Mouse (Mus musculus): ENCODE results near the gene Invs. TPM values are rescaled to one million over a fixed set of nuclear protein-coding genes. Genes with fewer than 3 reads are reported as not detected.

Gene Invs
- polyA plus RNA-seq (2014; fragmentation: Nextera tagmentation; extraction: Ambion mirVana) = 5.8 and 9.0 TPM in 2 replicates

DNA sequence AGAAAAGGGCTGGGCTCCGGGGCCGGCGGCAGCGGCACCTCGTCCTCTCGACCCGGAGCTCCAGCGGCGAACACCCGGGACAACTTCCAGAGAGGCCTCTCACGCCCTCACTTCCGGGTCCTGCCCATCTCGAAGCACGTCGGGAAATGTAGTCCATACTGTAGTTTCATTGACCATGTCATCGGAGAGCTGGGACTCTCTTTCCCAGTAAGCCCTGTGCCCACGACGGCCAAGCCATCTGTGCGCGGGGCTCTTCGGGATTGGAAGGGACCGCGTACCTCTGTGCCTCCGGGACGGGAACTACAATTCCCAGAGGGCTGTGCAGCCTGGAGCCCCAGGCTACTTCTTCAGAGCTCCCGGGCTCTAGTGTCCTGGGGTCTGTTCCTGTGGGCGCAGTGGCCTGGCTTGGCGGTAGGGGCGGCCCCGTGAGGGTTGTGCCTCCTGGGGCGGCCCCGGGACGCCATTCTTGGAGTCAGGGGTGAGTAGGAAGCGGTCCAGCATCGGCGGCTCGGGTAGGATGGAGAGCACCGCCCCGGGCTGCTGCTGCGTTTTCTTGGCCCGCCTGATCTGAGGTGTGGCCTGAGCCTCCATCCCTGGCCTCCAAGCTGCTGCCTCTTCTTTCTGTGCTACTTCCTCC is at the start of gene Invs, which contains the start of gene Erp44:
Gene Invs, plus strand, starts transcription at position 263 of the 637 bp plus-strand sequence.
Gene Erp44, minus strand, starts transcription at position 61 of the 637 bp plus-strand sequence.
- peak within 1 kb of the TSS; percentile 87 for H3K9ac ChIP-seq (ENCODE audit: low read depth, low read length)
- H3K9me3 ChIP-seq (ENCODE audit: control insufficient read depth, low read length) = no peaks in the 10 kb centered on the region
- H3K4me2 ChIP-seq (ENCODE audit: low read depth, low read length) = peak within 1 kb of the TSS; percentile 78
- peak within 1 kb of the TSS; percentile 86 for H3K4me3 ChIP-seq (ENCODE audit: low read depth, low read length)
- H3K4me1 ChIP-seq (ENCODE audit: control insufficient read depth, insufficient read depth, low read length) = peaks cover 7% of the 10 kb centered on the region; the same call in 1 of the 2 replicates
- peak within 1 kb of the TSS; percentile 81 for H3K27ac ChIP-seq (replicated peaks; ENCODE audit: low read depth, low read length)
- DNase-seq (ENCODE audit: low spot score) (peak; percentile 99), ATAC-seq (ENCODE audit: low read depth) (peak; percentile 100)
- 0% methylated on average over 32 of the region's 41 CpGs for WGBS
- peaks cover under 1% of the 10 kb centered on the region; the same call in 1 of the 2 replicates for H3K36me3 ChIP-seq (ENCODE audit: control insufficient read depth, insufficient read depth, low read length)
- no peaks in the 10 kb centered on the region for H3K27me3 ChIP-seq (replicated peaks; ENCODE audit: control insufficient read depth, insufficient read depth, low read length)

DNA sequence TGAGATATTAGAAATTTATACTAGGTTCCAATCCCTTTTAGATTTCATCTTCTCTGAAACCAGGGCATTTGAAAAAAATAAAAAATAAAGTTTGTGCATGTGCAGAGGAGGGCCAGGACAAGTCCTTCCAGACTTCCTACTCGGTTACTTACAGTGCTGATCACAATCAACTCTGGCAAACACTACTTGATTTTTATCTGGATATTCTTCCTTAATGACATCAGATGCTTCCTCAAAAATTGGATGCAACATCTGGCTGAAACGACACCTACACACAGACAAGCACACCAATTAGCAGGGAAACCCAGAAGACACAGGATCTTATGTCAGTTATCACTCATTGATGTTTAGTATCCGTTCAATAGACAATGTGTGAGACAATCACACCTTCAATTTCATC is 42.8 kb upstream of the Invs start:
- ATAC-seq (ENCODE audit: low read depth) (no peak), DNase-seq (ENCODE audit: low spot score) (no peak)
- no peak overlapping the region for H3K9ac ChIP-seq (ENCODE audit: low read depth, low read length)
- H3K27ac ChIP-seq (replicated peaks; ENCODE audit: low read depth, low read length) = no peak overlapping the region
- H3K4me2 ChIP-seq (ENCODE audit: low read depth, low read length) = no peak overlapping the region
- WGBS = 69% methylated on average over 3 of the region's 3 CpGs
- H3K9me3 ChIP-seq (ENCODE audit: control insufficient read depth, low read length) = no peaks in the 10 kb centered on the region
- H3K36me3 ChIP-seq (ENCODE audit: control insufficient read depth, insufficient read depth, low read length) = 0 out of 2 replicates have a peak, but pooled peaks cover 13% of the 10 kb centered on the region
- H3K4me1 ChIP-seq (ENCODE audit: control insufficient read depth, insufficient read depth, low read length) = no peaks in the 10 kb centered on the region
- no peaks in the 10 kb centered on the region for H3K27me3 ChIP-seq (replicated peaks; ENCODE audit: control insufficient read depth, insufficient read depth, low read length)
- no peak overlapping the region for H3K4me3 ChIP-seq (ENCODE audit: low read depth, low read length)

DNA sequence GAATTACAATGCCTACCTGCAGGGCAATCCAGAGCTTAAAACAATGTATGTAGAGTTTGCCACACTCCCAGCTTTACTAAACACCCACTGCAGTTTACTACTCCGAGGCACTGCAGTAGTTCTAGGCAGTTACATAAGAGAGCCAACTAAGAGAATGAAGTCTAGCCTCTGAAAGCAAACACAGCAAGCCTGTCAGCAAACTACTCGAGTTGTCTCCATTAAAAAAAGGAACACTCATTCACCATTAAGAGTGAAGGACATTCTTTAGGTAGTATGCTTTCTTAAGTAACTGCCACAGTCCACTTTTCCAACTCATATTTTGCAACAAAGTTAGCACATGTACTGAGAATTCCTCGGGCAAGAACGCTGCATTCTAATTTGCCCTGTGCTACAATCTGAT is 40.5 kb upstream of the Invs start:
- Histone ChIP-seq H3K4me3 (ENCODE audit: low read depth, low read length) (no peak overlapping the region), H3K36me3 (ENCODE audit: control insufficient read depth, insufficient read depth, low read length) (0 out of 2 replicates have a peak, but pooled peaks cover 13% of the 10 kb centered on the region), H3K4me1 (ENCODE audit: control insufficient read depth, insufficient read depth, low read length) (no peaks in the 10 kb centered on the region), H3K27me3 (replicated peaks; ENCODE audit: control insufficient read depth, insufficient read depth, low read length) (no peaks in the 10 kb centered on the region), H3K9me3 (ENCODE audit: control insufficient read depth, low read length) (no peaks in the 10 kb centered on the region), H3K27ac (replicated peaks; ENCODE audit: low read depth, low read length) (no peak overlapping the region), H3K9ac (ENCODE audit: low read depth, low read length) (no peak overlapping the region), H3K4me2 (ENCODE audit: low read depth, low read length) (no peak overlapping the region)
- 87% methylated on average over 4 of the region's 4 CpGs for WGBS
- DNase-seq (ENCODE audit: low spot score) (no peak), ATAC-seq (ENCODE audit: low read depth) (no peak)

DNA sequence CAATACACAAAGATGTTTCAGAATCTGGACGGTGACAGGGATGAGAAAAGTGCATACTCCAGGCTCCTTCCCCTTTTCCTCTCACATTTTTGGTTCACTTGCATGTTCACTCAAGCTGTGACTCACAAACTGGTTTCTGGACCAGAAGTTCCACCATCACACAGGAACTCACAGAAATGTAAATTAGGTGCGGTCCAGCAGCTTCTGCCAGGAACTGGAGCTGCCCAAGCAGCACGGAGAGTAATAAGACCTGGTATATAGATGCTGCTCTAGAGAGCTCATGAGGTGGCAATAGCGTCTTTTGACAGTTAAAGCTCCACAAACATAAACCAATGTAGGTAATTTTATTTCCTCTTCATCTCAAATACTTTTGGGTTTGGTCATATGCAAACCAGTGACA is 37.1 kb upstream of the Invs start:
- 81% methylated on average over 4 of the region's 4 CpGs for WGBS
- Histone ChIP-seq H3K4me3 (ENCODE audit: low read depth, low read length) (no peak overlapping the region), H3K27ac (replicated peaks; ENCODE audit: low read depth, low read length) (no peak overlapping the region), H3K4me2 (ENCODE audit: low read depth, low read length) (no peak overlapping the region), H3K27me3 (replicated peaks; ENCODE audit: control insufficient read depth, insufficient read depth, low read length) (no peaks in the 10 kb centered on the region), H3K36me3 (ENCODE audit: control insufficient read depth, insufficient read depth, low read length) (0 out of 2 replicates have a peak, but pooled peaks cover 3% of the 10 kb centered on the region), H3K4me1 (ENCODE audit: control insufficient read depth, insufficient read depth, low read length) (no peaks in the 10 kb centered on the region), H3K9me3 (ENCODE audit: control insufficient read depth, low read length) (no peaks in the 10 kb centered on the region), H3K9ac (ENCODE audit: low read depth, low read length) (no peak overlapping the region)
- ATAC-seq (ENCODE audit: low read depth) = no peak
- DNase-seq (ENCODE audit: low spot score) = no peak

DNA sequence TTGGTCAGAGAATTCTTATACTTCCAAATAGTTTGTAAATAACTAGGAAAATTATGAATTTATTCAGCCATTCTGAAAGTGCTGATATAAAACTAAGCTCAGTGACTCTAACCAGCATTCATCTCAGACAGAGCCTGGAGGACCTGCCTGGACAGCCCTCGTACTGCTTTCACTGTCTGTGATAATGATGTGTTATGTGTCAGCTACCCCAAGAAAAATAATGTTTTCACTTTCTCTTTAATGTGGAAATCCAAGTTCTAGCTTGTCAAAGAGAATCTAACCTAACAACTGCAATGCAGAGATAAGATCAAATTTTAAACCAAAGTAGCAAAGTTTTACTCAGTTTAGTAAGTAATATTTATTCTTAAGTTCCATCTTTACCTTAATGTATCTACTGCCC is 35.8 kb upstream of the Invs start:
- H3K27me3 ChIP-seq (replicated peaks; ENCODE audit: control insufficient read depth, insufficient read depth, low read length) = no peaks in the 10 kb centered on the region
- 65% methylated on average over 1 of the region's 1 CpGs for WGBS
- no peak for ATAC-seq (ENCODE audit: low read depth)
- H3K4me3 ChIP-seq (ENCODE audit: low read depth, low read length) = no peak overlapping the region
- no peak overlapping the region for H3K4me2 ChIP-seq (ENCODE audit: low read depth, low read length)
- DNase-seq (ENCODE audit: low spot score) = no peak
- no peaks in the 10 kb centered on the region for H3K9me3 ChIP-seq (ENCODE audit: control insufficient read depth, low read length)
- H3K36me3 ChIP-seq (ENCODE audit: control insufficient read depth, insufficient read depth, low read length) = 0 out of 2 replicates have a peak, but pooled peaks cover 3% of the 10 kb centered on the region
- H3K4me1 ChIP-seq (ENCODE audit: control insufficient read depth, insufficient read depth, low read length) = no peaks in the 10 kb centered on the region
- H3K9ac ChIP-seq (ENCODE audit: low read depth, low read length) = no peak overlapping the region
- no peak overlapping the region for H3K27ac ChIP-seq (replicated peaks; ENCODE audit: low read depth, low read length)

DNA sequence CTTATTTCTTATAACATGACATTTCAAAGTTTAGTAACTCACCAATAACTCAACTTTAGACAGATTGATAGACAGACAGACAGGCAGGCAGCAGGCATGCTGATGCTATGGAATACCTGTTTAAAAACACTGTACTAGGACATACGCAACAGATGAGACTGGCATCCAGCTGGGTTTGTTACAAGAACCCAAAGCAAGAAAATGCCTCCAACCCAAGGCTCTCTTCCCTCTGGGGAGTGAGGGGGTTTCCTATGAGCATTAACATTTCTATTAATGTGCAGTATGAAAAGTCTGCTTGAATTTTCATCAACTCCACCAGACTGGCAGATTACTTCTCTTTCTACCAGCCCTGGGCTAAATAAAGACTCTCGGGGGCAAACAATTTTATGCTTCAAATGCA is 35.3 kb upstream of the Invs start:
- WGBS = 69% methylated on average over 2 of the region's 2 CpGs
- 0 out of 2 replicates have a peak, but pooled peaks cover 3% of the 10 kb centered on the region for H3K36me3 ChIP-seq (ENCODE audit: control insufficient read depth, insufficient read depth, low read length)
- no peak for ATAC-seq (ENCODE audit: low read depth)
- H3K4me2 ChIP-seq (ENCODE audit: low read depth, low read length) = no peak overlapping the region
- H3K9ac ChIP-seq (ENCODE audit: low read depth, low read length) = no peak overlapping the region
- no peak overlapping the region for H3K27ac ChIP-seq (replicated peaks; ENCODE audit: low read depth, low read length)
- no peaks in the 10 kb centered on the region for H3K27me3 ChIP-seq (replicated peaks; ENCODE audit: control insufficient read depth, insufficient read depth, low read length)
- H3K4me3 ChIP-seq (ENCODE audit: low read depth, low read length) = no peak overlapping the region
- H3K9me3 ChIP-seq (ENCODE audit: control insufficient read depth, low read length) = no peaks in the 10 kb centered on the region
- DNase-seq (ENCODE audit: low spot score) = no peak
- H3K4me1 ChIP-seq (ENCODE audit: control insufficient read depth, insufficient read depth, low read length) = no peaks in the 10 kb centered on the region

DNA sequence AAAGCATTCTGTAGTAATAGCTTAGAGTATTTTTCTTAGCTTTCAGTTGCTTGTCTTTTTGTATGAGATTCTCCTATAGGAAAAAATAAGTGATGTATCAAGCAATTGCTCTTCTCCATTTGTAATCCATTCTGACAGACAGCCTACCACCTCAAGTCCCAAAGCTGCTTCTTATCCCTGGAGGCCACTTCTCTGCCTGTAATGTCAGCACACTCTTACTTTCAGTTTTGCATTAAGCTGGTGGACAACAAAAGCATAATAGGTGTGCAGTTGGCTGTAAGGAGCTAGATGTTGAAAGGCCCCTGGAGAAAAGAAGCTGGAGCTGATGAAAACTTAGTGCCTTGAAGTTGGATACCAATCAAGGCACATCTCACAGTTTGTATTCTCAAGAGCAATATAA is 26.3 kb upstream of the Invs start:
- peaks cover 6% of the 10 kb centered on the region; the same call in 1 of the 2 replicates for H3K4me1 ChIP-seq (ENCODE audit: control insufficient read depth, insufficient read depth, low read length)
- DNase-seq (ENCODE audit: low spot score) (peak; percentile 17), ATAC-seq (ENCODE audit: low read depth) (no peak)
- no peak overlapping the region for H3K4me3 ChIP-seq (ENCODE audit: low read depth, low read length)
- H3K4me2 ChIP-seq (ENCODE audit: low read depth, low read length) = no peak overlapping the region
- H3K27ac ChIP-seq (replicated peaks; ENCODE audit: low read depth, low read length) = no peak overlapping the region
- H3K9me3 ChIP-seq (ENCODE audit: control insufficient read depth, low read length) = no peaks in the 10 kb centered on the region
- no peaks in the 10 kb centered on the region for H3K36me3 ChIP-seq (ENCODE audit: control insufficient read depth, insufficient read depth, low read length)
- H3K27me3 ChIP-seq (replicated peaks; ENCODE audit: control insufficient read depth, insufficient read depth, low read length) = no peaks in the 10 kb centered on the region
- H3K9ac ChIP-seq (ENCODE audit: low read depth, low read length) = no peak overlapping the region

DNA sequence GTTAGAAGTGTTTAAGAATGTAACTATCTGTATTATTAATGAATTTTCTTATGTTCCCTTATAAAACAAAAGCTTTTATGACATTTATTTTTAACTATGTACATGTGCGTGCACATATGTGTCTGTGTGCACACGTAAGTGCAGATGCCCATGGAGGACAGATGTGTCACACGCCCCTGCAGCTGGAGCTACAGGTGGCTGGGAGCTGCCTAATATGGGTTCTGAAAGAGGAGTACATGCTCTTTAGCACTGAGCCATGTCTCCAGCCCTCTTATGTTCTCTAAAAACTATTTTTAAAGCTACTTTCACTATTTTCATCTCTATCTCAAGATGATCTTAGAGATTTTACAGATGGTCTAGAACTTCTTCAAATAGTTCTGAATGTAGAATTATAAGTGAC is 21.5 kb upstream of the Invs start:
- Histone ChIP-seq H3K9ac (ENCODE audit: low read depth, low read length) (no peak overlapping the region), H3K4me1 (ENCODE audit: control insufficient read depth, insufficient read depth, low read length) (peaks cover 6% of the 10 kb centered on the region; the same call in 1 of the 2 replicates), H3K9me3 (ENCODE audit: control insufficient read depth, low read length) (no peaks in the 10 kb centered on the region), H3K27me3 (replicated peaks; ENCODE audit: control insufficient read depth, insufficient read depth, low read length) (no peaks in the 10 kb centered on the region), H3K36me3 (ENCODE audit: control insufficient read depth, insufficient read depth, low read length) (no peaks in the 10 kb centered on the region), H3K4me3 (ENCODE audit: low read depth, low read length) (no peak overlapping the region), H3K27ac (replicated peaks; ENCODE audit: low read depth, low read length) (no peak overlapping the region), H3K4me2 (ENCODE audit: low read depth, low read length) (no peak overlapping the region)
- WGBS = 95% methylated on average over 3 of the region's 3 CpGs
- no peak for ATAC-seq (ENCODE audit: low read depth)
- no peak for DNase-seq (ENCODE audit: low spot score)

DNA sequence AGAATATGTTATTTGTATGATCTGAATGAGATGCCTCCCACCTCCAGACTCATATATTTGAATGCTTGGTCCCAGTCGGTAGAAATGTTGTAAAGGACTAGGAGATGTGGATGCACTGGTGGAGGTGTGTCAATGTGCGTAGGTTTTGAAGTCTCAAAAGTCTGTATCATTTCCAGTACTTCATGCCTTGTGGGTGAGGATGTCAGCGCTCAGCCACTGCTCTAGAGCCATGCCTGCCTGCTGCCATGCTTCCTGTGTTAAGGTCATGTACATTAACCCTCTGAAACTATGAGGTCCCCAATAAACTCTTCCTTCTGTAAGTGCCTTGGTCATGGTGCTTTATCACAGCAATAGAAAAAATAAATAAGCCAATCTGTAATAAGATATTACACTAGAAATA is 11.9 kb upstream of the Invs start:
- no peaks in the 10 kb centered on the region for H3K4me1 ChIP-seq (ENCODE audit: control insufficient read depth, insufficient read depth, low read length)
- no peaks in the 10 kb centered on the region for H3K27me3 ChIP-seq (replicated peaks; ENCODE audit: control insufficient read depth, insufficient read depth, low read length)
- ATAC-seq (ENCODE audit: low read depth) (no peak), DNase-seq (ENCODE audit: low spot score) (no peak)
- no peak overlapping the region for H3K9ac ChIP-seq (ENCODE audit: low read depth, low read length)
- no peak overlapping the region for H3K4me2 ChIP-seq (ENCODE audit: low read depth, low read length)
- H3K4me3 ChIP-seq (ENCODE audit: low read depth, low read length) = no peak overlapping the region
- no peaks in the 10 kb centered on the region for H3K9me3 ChIP-seq (ENCODE audit: control insufficient read depth, low read length)
- 87% methylated on average over 3 of the region's 3 CpGs for WGBS
- H3K27ac ChIP-seq (replicated peaks; ENCODE audit: low read depth, low read length) = no peak overlapping the region
- no peaks in the 10 kb centered on the region for H3K36me3 ChIP-seq (ENCODE audit: control insufficient read depth, insufficient read depth, low read length)
